Mouse (Mus musculus) thymus, adult 2 months (tissue): Measurements from ENCODE around the gene Crocc. TPM values are rescaled to one million over a fixed set of nuclear protein-coding genes. Genes with fewer than 3 reads are reported as not detected.
A peak's percentile ranks its signal among the peaks of the same experiment; 100 is the strongest.

ENCODE experiments used
- DNase-seq: peaks from one replicate; pipeline ENCODE4 v3.0.0; 2021
- H3K27ac ChIP-seq: fragments of 200-500 bp; 2 replicates; pipeline ENCODE4 v1.5.1; 2012; ENCODE audit warnings: low read length, control low read depth; ENCODE audit not compliant: control insufficient read depth, insufficient read depth
- H3K27me3 ChIP-seq: fragments of 200-500 bp; 2 replicates; pipeline ENCODE4 v1.6.1; 2012; ENCODE audit warnings: mild to moderate bottlenecking, low read length, moderate library complexity, mixed read lengths; ENCODE audit not compliant: control insufficient read depth, insufficient read depth
- H3K36me3 ChIP-seq: fragments of 200-500 bp; 2 replicates; pipeline ENCODE4 v1.6.1; 2012; ENCODE audit warnings: mild to moderate bottlenecking, low read length, moderate library complexity; ENCODE audit not compliant: control insufficient read depth, insufficient read depth
- H3K4me1 ChIP-seq: fragments of 200-500 bp; replicated peaks from 2 replicates; pipeline ENCODE4 v1.6.1; 2012; ENCODE audit warnings: low read length; ENCODE audit not compliant: control insufficient read depth, insufficient read depth
- H3K4me3 ChIP-seq: fragments of 200-500 bp; 2 replicates; pipeline ENCODE4 v1.5.1; 2012; ENCODE audit warnings: mild to moderate bottlenecking, low read length, control low read depth, moderate library complexity; ENCODE audit not compliant: control insufficient read depth, insufficient read depth
- CTCF ChIP-seq: fragments of 200-500 bp; IDR thresholded peaks from 2 replicates; pipeline ENCODE4 v1.5.1; 2012; ENCODE audit warnings: mild to moderate bottlenecking, control low read depth, low read length, moderate library complexity, borderline replicate concordance; ENCODE audit not compliant: control insufficient read depth, poor library complexity, insufficient read depth; ENCODE audit errors: extremely low read depth
- POLR2A ChIP-seq: fragments of 200-500 bp; IDR thresholded peaks from 2 replicates; pipeline ENCODE4 v1.6.1; 2012; ENCODE audit warnings: mild to moderate bottlenecking, low read length, control low read depth, moderate library complexity; ENCODE audit not compliant: control insufficient read depth, poor library complexity, insufficient read depth; ENCODE audit errors: extremely low read depth
- WGBS: fragments of 180-500 bp; shearing (Covaris S2); methylation state at CpG from one replicate; pipeline ENCODE4 v1.1.7; 2018; 5-methylcytosine and 5-hydroxymethylcytosine counted together
- polyA plus RNA-seq: library from polyadenylated mRNA; depleted of rRNA; stranded (reverse); fragments of >200 nt; gene quantifications from 2 replicates; pipeline ENCODE4 v1.2.3, GENCODE M21; 2012

The Crocc gene
- polyA plus RNA-seq, 1 experiment, result 12.9 TPM

DNA sequence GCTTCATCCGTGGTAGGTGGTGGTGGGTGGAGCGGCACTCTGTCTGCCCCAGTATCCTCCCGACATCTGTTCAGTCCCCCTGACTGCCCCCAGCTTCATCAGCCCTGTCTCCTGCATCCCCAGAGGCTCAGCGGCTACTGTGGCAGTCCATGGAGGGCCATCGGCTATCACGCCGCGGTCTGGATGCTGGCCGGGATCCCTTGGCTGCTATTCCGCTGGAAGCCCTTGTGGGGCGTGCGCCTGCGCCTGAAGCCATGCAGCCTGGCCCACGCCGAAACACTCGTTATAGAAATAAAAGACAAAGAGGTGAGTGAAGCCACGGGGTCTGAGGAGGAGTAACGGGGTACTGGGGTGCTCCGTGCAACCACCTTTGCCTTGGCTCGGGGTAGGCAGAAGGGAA lies 68.1 kb downstream of the Crocc start:
- H3K27ac ChIP-seq, result no peak overlapping the region
- H3K27me3 ChIP-seq, result no peaks in the 10 kb centered on the region
- TF ChIP-seq POLR2A, result no peak
- TF ChIP-seq CTCF, result no peak
- WGBS, result 98% methylated on average over 20 of the region's 20 CpGs
- no peak overlapping the region for H3K4me3 ChIP-seq
- H3K4me1 ChIP-seq, result peaks cover 20% of the 10 kb centered on the region
- peaks cover 7% of the 10 kb centered on the region for H3K36me3 ChIP-seq
- no peak for DNase-seq

DNA sequence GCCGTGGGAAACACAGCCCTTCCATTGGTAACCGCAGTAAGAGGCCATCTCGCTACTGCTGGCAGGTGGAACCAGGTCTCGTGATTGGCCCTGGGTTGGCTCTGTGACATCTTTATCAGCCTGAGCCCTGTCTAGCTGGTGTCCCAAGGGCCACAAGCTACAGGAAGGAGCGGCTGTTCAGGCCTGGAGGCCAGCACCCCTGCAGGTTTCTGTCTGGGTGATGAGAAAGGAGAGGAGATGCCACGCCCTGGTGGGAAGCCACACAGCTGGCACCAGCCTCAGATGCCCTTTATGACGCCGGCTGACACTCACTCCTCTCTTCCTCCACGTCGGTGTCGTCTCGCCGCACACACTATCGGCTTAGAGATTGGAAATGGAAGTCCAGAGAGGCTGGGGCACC lies 70.9 kb downstream of the Crocc start:
- no peak for TF ChIP-seq CTCF
- no peak for TF ChIP-seq POLR2A
- H3K27ac ChIP-seq, result no peak overlapping the region
- 38% methylated on average over 14 of the region's 14 CpGs for WGBS

DNA sequence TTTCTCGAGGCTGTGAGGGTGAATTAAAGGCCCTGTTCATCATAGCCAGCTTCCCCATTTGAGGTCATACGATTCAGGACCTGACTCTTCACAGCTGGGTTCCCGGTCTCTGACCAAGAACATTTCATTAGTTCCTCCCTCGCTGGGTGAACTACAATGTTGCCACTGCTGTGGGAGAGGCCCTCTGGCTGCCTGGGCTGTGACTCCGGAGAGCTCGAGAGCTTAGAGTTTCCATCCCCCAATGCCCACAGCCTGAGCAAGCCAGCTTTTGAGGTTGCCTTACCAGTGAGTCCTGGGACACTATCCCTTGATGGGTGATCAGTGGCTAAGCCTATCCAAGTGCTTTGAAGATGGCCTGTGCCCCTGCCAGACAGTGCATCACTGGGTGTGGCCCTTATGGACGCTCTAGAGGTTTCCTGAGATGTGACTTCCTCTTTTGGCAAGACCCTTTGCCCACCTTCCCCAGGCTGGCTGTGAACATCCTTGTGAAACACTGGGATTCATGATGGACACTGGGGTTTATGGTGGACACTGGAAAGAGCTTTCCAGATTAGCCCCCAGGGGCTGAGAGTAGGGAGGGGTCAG lies 71.6 kb downstream of the Crocc start:
- peaks cover 26% of the 10 kb centered on the region for H3K4me1 ChIP-seq
- H3K27me3 ChIP-seq, result no peaks in the 10 kb centered on the region
- H3K27ac ChIP-seq, result no peak overlapping the region
- 0 out of 2 replicates have a peak, but pooled peaks cover 3% of the 10 kb centered on the region for H3K36me3 ChIP-seq
- WGBS, result 28% methylated on average over 7 of the region's 7 CpGs
- H3K4me3 ChIP-seq, result no peak overlapping the region
- TF ChIP-seq CTCF, result no peak
- TF ChIP-seq POLR2A, result no peak
- DNase-seq, result no peak

More for the DNA sequence above, 70.9 kb downstream of the Crocc start:
- Histone ChIP-seq H3K27me3 (no peaks in the 10 kb centered on the region), H3K4me3 (no peak overlapping the region), H3K36me3 (0 out of 2 replicates have a peak, but pooled peaks cover 3% of the 10 kb centered on the region), H3K4me1 (peaks cover 26% of the 10 kb centered on the region)
- no peak for DNase-seq

DNA sequence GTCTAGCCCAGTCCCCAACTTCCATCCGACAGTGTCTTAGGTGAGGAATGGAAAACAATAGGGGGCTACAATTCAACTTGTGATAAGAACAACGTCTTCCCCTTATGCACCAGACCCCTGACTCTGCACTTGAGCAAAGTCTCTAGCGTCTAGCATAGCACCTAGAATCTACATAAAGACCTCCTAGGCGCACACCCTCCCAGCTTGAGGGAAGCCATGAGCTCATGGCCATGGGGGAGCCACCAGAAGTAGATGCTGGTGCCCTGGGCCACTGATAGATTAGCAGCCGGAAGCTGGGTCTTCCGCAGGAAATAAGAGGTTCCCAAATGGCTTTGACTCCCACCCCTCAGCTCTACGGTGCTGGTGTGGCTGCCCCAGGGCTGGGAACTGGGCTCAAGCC lies 72.9 kb downstream of the Crocc start:
- peak overlapping the region; percentile 64 for H3K4me3 ChIP-seq
- 2% methylated on average over 7 of the region's 7 CpGs for WGBS
- no peak for DNase-seq
- H3K36me3 ChIP-seq, result no peaks in the 10 kb centered on the region
- H3K4me1 ChIP-seq, result peaks cover 39% of the 10 kb centered on the region
- H3K27me3 ChIP-seq, result no peaks in the 10 kb centered on the region
- no peak for TF ChIP-seq CTCF
- TF ChIP-seq POLR2A, result no peak
- no peak overlapping the region for H3K27ac ChIP-seq

DNA sequence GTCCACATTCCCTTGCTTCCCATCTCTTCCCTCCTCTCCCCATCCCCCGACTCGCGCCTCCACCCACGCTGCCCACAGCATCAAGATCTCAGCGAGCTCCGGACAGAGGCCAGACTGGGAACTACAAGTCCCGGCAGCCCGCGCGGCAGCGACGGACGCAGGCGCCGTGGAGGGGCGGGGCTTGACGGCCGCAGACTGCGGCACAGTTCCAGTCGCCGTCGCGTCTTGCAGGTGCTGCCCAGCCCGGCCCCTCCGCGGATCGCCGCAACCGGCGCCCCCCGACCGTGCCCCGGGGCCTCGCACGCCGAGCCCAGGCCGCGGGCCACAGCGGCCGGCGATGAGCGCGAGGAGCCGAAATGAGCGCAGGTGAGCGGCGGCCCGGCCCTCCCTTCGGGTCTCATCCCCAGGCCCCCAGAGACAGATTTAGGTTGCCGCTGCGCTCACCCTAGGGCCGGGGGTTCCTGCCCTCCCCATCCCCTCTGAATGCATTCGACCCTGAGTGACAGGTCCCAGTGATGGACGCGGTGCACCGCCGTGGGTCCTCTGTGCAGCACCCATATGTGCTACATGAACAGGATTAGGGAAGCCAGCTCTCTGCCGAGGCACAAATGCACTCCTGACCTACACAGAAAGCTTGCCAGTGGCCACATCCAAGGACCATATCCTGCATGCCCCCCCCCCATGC lies 73.5 kb downstream of the Crocc start, which contains the start of gene Atp13a2:
Gene Atp13a2 (plus strand): TSS at position 163 of the 685 bp plus-strand sequence.
- peak; percentile 93 for DNase-seq
- TF ChIP-seq CTCF, result peak; percentile 41; the same call in 1 of the 2 replicates
- peak; percentile 45; the same call in 1 of the 2 replicates for TF ChIP-seq POLR2A
- under 1% methylated on average over 58 of the region's 58 CpGs for WGBS
- Histone ChIP-seq H3K27me3 (no peaks in the 10 kb centered on the region), H3K4me3 (peak within 1 kb of the TSS; percentile 64), H3K4me1 (peaks cover 40% of the 10 kb centered on the region), H3K27ac (no peak within 1 kb of the TSS), H3K36me3 (no peaks in the 10 kb centered on the region)

DNA sequence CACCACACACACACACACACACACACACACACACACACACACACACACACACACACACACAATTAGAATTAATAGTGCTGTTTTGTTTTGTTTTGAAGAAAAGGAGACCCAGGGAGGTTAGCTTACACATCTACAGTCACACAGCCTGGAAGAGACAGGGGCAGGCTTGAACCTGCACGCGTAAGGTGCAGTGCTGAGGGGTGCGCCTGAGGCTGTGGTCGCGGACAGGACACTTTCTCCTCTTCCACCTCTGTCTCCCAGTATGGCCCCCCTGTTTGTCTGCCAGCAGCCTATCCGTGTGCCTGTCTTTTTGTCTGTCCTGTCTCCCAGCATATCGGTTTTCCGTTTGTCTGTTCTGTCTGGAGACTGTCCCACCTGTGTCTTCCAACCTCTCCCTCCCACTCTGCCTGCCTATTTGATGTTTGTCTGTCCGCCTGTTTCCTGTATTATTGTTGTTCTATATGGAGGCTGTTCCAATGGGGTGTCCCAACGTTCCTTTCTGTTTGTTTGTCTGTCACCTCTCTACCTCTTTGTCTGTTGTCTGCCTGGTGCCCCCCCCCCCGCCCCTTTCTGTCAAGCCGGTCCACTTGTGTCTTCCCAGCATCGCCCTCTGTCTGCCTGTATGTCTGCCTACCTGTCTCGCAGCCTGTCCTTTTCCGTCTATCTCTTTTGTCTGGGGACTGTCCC lies 74.2 kb downstream of the Crocc start:
- peak overlapping the region; percentile 64 for H3K4me3 ChIP-seq
- no peak for DNase-seq
- no peaks in the 10 kb centered on the region for H3K36me3 ChIP-seq
- 19% methylated on average over 15 of the region's 15 CpGs for WGBS
- no peak overlapping the region for H3K27ac ChIP-seq
- TF ChIP-seq CTCF (no peak), POLR2A (no peak)
- no peaks in the 10 kb centered on the region for H3K27me3 ChIP-seq
- H3K4me1 ChIP-seq, result peaks cover 40% of the 10 kb centered on the region
